Mouse (Mus musculus) T-cell, adult 2 months (primary cell): ENCODE results near the gene Klhl8.

Experiments
- DNase-seq: peaks from one replicate; pipeline ENCODE4 v3.0.0; 2022; ENCODE audit warnings: low spot score

Gene Klhl8

DNA sequence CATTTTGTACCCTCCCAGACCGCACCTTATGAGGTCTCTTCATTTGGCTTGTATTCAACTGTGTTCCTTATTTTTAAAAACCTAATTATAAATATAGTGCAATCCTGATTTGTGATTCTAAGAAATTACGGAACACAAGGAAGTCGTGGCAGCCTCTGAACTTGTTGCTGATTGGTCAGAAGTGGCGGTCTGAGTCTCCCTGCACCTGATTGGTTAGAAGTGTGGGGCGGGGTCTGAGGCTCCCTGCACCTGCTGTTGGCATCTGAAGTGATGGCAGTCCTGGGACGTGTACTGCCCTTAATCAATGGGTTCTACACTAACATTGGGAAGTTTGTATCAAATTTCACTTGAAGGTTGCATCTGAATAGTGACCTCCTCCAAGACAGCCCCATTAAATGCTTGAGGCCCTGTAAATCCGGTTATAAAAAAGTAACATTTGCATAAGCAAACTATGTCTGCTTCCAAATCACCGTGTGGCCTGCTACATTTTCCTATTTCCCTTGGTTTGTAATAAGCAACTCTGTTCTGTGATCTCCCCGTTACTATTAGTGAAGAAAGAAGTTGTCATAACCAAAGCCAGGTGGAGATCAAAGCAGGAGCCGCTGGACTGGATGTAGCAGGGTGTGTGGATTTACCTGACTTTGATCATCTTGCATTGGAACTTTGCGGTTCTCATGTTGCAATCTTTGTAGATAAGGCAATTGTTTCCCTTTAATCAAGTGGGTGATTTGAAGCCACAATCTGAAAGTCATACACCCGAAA lies 5.7 kb upstream of the Klhl8 start:
- no peak for DNase-seq

- DNase-seq, result peak; percentile 28
Observed at GRCm38 (mm10) chr5:103914335-103915226, 3.5 kb upstream of the Klhl8 start.

DNA sequence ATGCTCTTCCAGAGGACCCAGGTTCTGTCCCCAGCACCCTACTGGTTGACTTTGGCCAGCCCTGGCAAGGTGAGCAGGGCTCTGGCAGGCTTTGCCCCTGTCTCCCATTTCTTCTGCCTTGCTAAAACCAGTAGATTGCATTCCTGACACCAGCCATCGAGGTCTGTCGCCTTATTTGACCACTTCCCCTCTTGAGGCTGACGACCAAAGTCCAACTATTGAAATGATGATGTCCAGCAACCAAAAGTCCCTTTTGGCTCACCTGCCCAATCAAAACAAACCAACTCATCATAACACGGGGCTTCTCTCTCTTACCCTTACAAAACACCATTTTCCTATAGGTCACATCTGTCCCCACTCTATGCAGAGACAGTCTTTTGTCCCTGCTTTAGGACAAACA lies 2.1 kb upstream of the Klhl8 start:
- DNase-seq, result no peak

DNA sequence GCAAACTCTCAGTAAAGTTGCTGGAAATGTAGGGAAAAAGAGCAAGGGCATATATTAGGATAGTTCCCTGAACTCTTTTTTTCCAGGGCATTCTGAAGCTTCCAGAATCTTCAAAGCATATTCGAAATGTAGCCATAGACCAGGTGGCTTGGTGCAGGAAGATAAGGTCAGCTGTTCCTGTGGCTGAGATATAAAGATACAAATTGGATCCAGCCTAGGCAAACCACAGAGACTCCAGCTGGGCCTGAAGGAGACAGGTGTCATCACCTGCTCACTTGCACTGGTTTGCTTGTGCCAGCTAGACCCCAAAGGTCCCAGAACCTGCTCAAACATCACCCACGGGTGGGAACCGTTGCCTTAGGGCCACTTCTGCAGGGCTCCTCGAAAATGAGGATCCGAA lies 496 bp upstream of the Klhl8 start:
- DNase-seq, result no peak

DNA sequence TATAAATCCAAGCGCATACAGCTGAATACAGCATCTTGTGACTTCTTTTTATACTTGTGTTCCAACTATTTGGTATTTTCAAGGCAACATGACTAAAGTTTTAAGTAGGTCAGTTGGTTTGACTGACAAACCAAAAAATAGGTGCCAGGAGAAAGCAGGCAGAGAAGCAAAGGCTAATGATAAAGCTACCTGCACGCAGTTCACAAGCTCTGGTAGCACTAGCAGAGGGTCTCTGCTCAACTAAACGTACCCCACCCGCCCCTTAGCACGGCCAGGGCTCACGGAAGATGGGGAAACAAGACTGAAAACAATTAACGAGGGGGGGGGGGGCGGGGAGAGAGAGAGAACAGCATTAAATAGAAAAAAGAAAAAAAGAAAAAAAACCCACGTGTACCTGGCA lies 903 bp downstream of the Klhl8 start:
- no peak for DNase-seq

DNA sequence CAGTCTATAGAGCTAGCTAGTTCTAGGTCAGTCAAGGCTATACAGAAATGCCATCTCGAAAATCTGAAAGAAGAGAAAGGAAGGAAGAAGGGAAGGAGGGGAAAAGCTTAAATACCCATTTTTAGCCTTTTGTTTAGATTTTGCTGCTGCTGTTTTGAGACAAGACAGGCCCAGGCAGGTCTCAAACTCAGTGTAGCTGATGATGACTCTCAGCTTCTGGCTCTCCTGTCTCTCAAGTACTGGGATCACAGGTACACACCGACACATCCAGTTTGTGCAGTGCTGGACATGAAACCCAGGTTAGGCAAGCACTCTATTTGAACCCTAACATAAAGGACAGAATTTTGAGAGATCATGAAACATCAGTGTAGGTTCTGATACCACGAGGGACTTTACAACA lies 1.6 kb downstream of the Klhl8 start:
- no peak for DNase-seq

DNA sequence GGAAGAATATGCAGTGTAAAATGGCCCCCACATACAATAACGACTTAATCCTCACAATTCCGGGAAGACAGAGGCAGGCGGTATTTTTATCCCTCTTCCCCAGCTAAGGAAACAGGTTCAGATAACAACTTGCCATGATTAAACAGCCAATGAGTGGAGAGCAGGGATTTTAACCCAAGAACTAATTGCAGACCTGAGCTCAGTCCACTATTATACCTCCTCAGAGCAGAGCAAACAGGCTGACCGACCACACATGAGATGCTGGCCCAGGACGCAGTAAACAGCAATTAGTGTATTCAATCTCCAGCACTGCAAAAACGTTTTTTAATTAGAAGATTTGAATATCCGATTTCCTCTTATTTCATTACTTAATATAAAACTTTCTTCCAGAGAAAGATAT lies 2.2 kb downstream of the Klhl8 start:
- no peak for DNase-seq

DNA sequence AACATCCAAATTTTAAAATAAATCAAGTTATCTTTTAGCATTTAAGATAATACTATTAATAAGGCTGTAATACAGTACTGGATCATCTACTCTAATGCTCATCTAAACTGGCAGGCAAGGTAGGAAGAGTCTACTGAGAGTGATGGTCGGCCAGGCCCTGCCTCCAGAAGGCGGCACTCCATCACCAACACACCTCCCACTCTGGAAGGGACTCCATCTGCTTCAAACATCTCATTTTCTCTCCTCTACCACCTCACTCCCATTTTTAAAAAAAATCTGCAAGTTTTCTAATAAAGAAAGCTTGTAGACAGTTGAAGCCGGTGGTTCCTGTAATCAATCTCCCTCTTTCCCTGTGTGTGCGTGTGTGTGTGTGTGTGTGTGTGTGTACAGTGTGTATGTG lies 3.2 kb downstream of the Klhl8 start:
- DNase-seq, result no peak

GRCm38 (mm10) chr5:103906173-103906572 lies 4.9 kb downstream of the Klhl8 start:
- no peak for DNase-seq

DNA sequence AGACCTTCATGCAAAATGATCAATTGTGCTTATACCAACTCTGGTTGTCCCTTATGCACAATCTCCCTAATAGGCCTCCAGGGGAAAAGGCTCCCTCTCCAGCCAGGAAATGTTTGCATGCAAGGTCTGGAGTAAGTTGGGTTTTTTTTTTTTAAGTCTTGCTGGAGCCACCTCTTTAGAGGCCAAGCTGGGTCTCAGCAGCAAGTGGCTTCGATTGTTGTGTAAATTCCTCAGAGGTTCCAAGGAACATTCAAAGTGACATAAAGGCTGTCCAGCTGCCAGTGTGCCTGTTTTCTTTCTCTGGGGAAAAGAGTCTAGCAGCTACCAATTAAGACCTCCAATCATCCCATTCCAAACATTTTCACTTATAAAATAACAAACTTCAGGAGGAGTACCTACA lies 12.7 kb downstream of the Klhl8 start:
- DNase-seq, result no peak

DNA sequence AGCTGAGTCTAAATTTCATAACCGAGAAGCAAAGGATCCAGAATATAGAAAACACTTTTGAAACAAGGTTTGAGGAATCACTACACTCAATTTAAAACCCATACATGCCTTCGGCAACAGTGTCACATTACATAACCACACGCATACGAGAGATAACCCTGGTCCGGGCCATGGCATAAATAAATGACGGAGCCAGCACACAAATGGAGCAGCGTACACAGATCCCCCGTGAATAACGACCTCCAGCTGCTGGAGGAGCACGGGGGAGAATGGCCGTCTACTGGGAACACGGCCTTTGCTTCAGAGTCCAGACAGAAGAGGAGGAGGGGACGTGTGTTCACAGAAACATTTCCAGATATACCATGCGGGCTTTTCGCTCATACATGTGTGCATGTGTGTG lies 21.3 kb downstream of the Klhl8 start:
- no peak for DNase-seq

DNA sequence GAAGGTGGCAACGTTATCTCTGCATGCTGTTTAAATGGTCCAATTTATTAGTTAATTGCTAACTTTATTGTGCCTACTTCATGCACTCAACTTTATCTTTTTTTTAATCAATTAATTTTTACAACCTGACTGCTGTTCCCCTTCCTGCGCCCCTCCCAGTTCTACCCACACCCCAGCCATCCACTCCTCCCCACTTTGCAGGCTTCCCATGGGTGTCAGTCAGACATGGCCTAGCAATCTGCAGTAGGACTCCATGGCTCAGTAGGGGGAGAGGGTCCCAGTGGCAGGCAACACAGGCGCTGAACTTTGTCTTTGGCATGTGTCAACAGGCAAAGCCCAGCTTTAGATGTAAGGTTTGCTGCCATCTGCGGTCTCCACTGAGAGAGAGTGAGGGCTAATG lies 47.3 kb downstream of the Klhl8 start:
- DNase-seq, result no peak

DNA sequence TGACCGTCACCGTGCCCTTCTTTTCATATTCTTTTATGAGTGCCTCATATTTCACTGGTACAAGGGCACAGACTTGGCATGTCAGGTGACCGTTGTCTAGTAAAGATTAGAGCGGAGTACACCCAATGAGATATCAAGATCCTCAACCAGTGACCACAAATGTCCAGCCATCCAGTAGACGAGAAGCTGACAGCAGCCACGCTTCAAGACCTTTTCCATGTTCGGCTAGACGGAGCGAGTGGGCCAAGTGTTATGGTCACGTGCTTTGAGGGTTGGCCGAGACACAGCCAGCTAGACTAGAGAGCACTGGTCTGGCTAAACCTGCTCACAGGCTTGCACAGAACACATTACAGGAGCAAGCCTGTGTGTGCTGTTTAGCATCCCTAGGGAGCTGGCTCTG lies 50.4 kb downstream of the Klhl8 start:
- no peak for DNase-seq

GRCm38 (mm10) chr5:103857151-103857550 lies 53.9 kb downstream of the Klhl8 start:
- no peak for DNase-seq

DNA sequence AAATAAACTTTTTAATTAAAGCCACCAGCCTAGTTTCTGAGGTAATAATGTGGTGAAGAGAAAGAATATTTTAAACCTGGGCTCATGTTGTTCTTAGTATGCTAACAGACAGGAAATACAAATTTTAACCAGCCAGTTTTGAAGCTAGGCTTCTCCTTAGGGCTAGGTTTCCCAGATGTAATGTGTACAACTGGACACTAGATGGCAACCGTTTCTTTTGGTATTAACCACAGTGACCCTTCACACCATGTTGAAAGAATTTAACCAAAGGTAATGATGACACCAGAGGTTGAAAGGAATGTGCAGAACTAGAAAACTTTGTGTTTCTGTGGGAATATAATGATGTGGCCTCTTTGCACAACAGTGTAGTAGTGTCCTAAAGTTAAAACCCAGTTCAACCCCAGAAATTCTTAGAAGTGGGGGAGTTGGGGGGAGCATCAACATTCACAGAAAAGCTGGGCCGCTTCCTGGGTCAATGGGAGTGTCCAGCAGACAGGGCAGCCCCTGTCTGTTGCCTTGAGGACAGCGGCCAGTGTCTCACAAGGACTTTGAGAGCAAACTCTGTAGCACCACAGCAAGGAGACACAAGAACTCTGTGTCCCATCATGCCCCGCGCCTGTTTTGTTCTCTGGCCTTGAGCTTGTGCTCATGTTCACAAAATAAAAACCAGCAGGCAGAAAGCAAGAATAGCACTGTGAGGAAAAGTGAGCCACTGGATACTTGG lies 54.6 kb downstream of the Klhl8 start:
- DNase-seq, result peak; percentile 6

GRCm38 (mm10) chr5:103855483-103856211 lies 55.4 kb downstream of the Klhl8 start:
- no peak for DNase-seq

DNA sequence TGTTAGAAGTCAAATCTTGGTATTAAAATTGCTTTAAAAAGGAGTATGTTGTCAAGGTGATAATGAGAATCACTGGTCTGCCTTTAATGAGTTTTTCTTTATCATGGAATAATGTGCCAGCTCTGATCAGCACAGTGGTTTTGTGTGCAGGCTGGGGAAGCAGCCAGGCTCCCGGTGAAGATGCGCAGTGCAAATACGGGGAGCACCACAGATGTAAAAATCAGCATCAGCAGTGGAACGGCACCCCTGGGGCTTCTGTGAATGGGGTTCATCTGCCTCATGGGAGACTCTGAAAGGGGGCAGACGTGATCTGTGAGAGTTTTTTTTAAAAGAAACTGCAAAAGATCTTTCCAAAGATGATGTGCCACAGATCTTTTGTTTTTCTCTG lies 56.3 kb downstream of the Klhl8 start:
- no peak for DNase-seq

- DNase-seq, result no peak
Observed at GRCm38 (mm10) chr5:103854041-103854806, 56.8 kb downstream of the Klhl8 start.

DNA sequence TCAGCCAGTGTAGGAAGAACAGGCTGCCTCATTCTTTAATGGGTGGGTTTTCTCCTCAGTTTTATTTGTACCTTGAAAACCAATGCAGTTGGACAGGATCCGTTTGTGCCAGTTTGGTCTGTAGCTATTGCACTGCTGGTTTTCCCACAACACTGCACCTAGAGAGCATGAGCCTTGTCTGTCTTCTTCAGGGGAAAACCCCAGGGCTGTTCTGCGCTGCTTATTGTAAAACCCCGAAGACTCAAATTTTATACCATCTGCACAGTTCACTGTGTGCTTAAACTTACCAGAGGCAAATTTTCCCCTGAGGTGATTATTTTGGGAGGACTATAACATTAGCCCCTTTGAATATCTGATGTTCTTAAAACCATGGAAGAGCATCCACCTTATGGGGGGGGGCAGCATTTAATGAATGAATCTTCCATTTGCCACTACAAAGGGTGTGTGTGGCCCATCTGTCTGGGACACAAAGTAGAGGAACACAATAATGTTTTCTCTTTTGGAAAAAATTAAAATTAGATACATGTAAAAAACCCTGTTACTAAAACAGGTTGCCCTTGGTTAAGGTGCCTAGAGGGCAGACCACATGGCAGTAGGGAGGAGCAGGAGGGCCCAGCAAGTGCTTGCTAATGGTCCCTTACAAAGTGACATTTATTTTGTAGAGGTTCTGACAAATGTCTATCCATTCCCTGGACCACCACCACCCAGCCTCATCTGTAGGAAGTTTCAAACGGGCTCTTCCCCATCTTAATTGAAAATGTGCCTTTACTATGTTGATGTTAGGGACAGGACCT lies 58.1 kb downstream of the Klhl8 start:
- DNase-seq, result no peak

- no peak for DNase-seq
Observed at GRCm38 (mm10) chr5:103848546-103848945, 62.5 kb downstream of the Klhl8 start.

DNA sequence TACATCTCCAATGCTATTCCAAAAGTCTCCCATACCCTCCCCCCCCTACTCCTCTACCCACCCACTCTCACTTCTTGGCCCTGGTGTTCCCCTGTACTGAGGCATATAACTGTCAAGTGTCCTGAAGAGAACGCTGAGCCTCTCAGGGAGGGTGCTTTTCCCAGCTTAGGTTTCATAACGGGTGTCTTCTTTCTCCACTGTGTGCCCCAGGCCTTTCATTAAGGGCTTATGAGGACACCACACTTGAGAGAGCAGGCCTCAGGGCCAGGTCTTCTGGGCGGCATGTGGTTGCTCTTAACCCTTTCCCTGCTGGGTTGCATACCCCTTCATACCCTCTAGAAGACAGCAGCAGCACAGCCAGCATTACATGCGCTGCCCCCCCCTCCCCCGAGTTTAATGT lies 64.5 kb downstream of the Klhl8 start:
- no peak for DNase-seq
